Mouse (Mus musculus): ENCODE measurements at regions not wholly inside any gene's neighbourhood (a gene's known extent, or its start where the extent isn't known, plus 50 kb on each side); places are given as distances from the start of the nearest gene placed in this dataset.

DNA sequence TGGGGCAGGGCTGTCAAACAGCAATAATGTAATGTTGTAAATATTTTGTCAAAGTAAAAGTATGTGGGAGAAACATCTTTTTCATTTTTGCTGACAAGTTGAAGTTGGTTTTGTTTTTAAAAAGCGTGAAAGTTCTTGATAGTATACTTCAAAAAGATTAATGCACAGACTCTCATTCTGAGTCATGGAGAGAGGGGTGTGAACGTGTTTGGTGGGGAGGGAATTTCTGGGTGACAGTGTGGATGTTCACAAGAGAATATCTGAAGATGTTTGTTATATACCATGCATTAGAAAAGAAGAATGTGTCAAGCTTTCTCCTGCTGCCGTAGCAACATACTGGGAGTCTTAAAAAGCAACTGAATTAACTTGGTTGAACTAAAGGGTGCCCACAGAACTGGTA, 57.0 kb downstream of the Rps29 start:
- no peak for DNase-seq (ENCODE audit: low spot score in 2 of 2)

DNA sequence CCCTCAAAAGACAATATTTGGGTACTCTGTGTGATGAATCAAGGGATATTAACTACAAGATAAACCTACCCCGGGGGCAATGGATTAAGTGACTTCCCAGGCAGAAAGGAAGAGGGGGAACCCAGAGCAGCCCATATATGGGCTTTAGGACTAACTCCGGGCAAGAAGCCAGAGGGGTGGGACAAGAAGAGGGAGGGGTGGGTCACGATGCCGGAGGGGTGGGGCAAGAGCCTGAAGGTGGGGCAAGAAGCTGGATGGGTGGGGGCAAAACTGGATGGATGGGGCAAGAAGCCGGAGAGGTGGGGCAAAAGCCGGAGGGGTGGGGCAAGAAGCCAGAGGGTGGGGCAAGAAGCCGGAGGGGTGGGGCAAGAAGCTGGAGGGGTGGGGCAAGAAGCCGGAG, 64.1 kb downstream of the Rps29 start:
- DNase-seq (ENCODE audit: low spot score in 2 of 2) = no peak

DNA sequence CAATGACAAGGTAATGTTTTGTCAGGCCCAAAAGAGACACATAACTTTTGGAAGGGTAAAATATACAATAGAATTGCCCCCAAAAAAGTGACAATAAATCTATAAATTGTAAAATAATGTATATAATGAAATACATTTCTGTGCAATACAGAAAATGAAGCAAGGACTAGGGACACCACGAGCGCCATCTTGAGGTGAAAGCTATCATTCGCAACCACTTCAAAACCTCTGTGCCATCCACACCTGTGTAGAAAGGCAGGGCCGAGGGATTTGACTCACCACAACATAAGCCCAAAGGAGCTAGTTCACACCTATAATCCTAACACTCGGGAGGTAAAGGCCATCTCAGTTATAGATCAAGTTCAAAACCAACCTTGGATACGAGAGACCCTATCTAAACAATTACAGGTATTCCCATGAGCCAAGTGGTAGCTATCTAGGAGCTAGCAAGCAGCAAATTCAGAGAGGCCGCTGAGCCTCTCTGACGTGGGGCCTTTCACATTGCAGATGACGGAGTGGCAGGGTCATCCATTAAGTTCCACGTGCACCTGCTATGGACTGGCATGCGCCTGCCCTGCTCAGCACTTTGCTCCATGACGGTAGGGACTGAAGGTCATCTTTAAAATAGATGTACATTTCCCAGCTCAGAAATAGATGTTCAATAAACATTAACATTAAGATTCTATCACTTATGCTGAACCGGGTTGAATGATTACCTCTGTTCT, 65.8 kb downstream of the Rps29 start:
- peak in 1 of 2 experiments; percentile 27 for DNase-seq (ENCODE audit: low spot score in 2 of 2)

DNA sequence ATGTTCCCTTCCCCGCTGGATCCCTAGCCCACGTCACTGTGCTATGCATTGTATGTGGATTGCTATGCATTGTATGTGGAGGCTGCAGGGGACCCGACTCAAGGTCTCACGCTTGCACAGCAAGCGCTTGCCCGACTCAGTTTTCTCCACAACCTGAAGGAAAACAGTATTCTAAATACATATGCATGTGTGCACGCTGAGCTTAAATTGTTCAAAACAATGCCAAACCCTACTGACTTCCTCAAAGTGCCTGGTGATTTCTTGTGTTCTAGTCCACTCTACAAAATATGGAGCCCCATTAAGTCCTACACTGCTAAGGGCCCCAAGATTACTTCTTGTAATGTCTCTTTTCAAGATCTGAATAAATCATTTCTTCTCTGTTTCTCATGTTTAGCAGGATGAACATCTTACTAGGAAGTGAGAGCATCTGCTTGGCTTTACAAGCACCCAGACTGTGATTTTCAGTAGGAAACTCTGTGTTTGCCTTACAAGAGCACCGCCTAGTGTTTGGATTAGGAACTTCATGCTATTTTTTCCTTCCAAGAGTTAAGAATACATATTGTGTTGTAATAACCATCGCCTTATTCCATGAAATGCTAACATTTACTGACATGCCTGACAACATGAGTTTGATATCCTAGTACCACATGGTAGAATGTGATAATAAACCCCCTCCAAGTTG, 70.9 kb downstream of the Rps29 start:
- DNase-seq (ENCODE audit: low spot score in 2 of 2) = peak; percentile 18 to 77

DNA sequence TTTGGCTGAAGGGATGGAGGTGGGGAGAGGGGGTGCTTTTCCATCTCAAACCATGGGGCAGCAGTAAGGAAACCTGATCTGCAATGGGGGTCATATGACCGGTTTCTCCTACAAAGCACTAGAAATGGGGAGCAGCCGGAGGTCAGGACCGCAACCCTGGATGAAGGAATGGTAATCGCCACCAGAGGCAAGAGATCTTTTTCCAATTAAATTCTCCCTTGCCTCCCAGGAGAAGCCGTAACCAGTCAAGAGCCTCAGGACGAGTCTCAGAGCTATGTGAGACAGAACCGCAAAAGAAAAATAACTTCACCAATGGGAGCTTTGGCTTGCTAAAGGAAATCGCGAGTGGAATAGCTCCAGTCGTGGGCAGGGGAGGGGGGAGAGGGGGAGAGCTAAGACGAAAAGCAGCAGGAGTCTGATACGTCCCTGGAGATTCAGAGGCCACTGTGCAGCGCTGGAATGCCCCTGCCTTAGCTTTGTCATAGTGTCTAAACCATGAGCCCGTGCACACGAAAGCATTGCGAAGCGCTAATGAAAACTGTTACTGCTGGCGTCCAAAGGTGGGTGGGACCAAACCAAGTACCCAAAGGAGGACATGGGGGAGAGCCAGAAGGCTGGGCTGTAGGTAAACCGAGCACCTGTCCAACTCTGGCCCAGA, 73.3 kb downstream of the Rps29 start:
- no peak for DNase-seq (ENCODE audit: low spot score in 2 of 2)

DNA sequence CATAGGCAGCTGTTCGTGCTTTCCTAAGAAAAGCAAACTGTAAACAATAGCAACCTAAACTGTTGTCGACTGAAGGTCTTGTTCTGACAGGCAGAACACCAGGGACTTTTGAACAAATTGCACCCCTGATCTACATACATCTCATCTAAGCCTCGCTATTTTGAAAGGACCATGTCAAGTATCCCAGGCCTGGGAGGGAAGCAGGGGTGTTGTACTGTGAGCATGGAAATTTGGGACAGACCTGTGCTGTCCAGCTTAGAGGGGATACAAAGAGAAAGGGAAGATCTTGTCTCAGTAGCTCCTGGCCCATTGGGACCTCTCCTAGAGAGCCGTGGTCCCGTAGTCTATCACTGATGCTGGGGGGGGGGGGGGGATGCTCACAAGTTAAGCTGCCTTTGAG, 74.3 kb downstream of the Rps29 start:
- no peak for DNase-seq (ENCODE audit: low spot score in 2 of 2)

DNA sequence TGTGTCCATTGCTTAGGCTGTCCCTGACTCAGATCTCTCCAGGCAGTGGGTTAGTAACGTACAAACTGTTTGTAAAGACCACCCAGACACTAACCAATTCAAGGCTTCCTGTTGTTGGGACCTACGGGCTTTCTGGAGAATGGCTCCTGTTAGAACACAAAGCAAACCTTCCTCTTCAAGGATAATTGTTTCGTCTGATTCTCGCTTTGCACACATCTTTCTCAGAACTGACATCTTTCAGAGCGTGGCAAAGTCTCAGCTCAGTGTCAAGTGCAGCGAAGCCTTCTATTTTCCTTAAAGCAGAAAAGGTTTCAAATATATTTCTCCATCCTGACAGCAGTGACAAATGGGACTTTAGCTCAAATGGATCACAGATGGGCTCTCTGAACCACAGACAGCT, 76.9 kb downstream of the Rps29 start:
- DNase-seq (ENCODE audit: low spot score in 2 of 2) = no peak

DNA sequence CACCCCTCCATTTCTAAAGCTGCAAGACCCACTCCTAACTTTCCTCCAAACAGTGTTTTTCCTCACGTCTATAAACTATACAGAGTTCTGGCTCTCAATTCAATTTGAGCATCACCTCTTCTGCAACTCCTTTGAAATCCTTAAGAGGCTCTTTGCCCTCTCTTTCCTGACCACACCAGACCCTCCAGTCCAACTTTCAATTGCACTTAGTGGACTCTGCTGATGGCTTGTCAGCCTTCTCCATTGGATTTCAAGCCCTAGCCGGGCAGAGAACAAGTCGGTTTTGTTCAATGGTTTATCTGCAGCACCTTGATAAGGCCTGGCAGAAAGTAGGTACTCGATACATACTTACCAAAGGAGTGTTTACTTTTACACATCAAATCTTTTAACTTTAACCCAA, 119.4 kb downstream of the Rps29 start:
- DNase-seq (ENCODE audit: low spot score in 2 of 2) = no peak

DNA sequence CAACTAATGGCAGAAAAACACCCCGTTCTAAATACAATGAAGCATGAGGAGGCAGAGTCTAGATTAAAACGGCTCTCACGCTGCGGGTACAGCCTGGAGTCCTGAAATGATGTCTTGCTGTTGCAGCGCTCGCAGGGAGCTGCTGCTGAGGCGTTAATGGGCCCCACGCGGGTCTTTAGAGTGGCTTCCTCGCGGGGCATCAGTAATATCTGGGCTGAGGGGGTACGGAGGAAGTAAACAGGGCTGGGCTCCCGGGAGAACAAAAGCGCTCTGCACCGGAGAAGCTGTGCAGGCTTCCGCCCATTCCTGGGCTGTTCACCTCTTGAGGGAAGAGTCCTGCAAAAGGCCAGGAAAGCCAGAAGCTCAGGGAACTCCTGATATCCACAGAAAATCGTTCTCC, 135.4 kb downstream of the Rps29 start:
- DNase-seq (ENCODE audit: low spot score in 2 of 2) = no peak

DNA sequence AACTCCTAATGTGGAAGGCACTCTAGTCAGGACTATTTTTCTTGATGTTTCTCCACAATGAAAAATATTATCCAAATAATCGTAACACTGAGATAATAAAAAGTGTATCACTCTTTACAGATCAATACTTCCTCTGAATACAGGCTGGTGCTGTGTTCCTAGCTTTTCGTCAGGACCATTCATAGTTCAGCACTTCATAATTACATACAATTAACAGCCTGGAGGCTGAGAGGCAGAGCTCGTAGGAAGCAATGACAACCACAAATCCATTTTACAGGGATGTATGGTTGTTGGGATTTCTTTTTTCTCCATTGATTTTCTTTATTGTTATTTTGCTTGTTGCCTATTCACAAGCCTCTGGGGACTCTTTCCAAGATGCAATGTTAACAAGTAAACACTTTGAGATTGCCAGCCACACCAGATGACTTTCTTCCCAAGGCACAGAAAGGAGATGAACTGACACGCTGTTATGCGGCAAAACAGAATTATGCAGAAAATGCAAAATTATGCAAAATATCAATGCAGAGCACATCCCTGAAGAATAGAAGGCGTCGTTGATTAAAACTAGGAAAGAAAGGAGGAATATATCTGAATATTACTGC, 142.2 kb downstream of the Rps29 start:
- DNase-seq (ENCODE audit: low spot score in 2 of 2) = no peak

DNA sequence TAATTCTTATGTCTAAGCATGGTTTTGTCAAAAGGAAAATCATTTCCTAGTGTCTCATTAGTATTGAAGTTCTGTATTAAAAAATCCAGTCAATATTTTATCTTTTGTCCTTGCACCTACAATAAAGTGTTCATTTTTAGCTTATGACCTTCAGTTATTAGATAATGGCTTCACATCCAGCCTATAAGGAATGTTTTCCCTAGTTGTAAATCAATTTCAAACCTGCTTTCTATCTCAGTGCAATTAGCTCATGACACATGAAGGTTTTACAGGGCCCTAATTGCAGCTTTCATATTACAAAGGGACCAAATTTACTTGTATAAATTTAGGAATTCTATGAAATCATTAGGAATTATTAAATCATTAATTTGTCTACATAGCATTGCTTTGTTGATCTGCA, 153.8 kb downstream of the Rps29 start:
- no peak for DNase-seq (ENCODE audit: low spot score in 2 of 2)

DNA sequence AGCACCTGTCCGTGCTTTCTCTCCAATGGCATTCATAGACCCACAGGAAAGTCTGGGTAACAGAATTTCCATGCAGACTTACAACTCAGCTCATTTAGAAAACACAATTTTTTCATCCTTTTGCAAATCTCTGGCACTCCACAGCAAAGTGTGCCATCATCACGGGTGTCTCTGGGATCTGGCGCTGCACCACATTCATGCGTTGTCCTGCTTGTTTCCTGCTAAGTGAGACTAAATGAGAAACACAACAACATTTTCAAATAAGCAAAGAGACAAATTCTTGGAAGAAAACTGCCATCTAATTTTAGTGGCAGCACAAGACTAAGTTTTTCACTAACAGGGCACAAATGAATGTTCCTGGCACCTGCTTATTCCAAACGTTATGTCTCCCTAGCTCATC, 156.9 kb downstream of the Rps29 start:
- peak in 1 of 2 experiments; percentile 3 for DNase-seq (ENCODE audit: low spot score in 2 of 2)

DNA sequence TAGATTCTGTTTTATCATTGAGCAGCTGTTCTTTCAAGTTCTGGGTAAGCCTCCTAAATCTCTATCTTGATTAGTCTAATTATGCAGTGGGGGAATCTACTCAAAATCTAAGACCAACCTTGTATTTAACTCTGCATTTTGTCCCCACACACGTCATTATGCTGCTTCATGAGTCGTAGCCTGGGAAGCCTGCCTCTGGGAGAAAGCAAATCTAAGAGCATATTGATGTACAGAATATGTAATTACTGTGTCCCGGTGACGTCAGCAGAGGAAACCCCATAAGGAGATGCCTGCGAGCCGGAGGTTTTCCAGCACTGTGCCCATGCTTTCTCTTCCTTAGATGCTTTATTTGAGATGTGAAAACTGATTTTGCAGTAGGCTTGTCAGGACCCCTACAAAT, 161.7 kb downstream of the Rps29 start:
- peak; percentile 33 to 42 for DNase-seq (ENCODE audit: low spot score in 2 of 2)

DNA sequence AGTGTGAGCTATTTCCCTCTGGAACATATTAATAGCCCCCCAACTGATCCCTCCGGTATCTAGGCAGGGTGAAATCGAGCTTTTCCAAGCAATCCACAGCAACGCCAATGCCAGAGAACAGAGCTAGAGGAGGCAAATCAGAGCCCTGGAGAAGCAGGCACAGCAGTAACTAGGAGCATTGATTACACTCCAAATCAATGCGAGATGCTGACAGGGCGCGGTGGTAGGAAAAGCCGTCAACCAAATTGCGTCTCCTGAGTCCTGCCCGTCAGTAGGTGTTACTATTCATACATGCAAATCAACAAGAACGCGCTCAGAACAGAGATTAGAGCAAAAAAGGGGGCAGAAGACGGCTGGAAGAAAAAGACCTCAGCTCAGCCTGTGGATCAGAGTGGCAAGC, 162.2 kb downstream of the Rps29 start:
- DNase-seq (ENCODE audit: low spot score in 2 of 2) = no peak

DNA sequence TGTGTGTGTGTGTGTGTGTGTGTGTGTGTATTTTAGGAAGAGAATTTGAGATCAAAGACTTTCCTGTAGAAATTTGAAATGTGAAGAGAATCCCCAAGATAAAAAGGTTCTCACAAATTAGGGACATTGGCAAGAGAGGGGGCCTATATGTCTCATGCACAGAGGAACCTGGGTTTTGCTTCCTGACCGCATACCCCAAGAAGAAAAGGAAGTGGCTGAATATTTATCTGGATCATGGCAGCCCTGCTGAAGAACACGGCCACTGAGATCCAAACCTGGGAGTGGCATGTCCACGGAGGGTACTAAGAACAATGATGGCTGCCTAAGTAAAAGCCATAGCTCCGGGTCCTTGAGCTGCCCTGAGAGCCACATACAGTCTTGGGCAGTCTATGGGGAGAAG, 178.3 kb downstream of the Rps29 start:
- DNase-seq (ENCODE audit: low spot score in 2 of 2) = no peak

DNA sequence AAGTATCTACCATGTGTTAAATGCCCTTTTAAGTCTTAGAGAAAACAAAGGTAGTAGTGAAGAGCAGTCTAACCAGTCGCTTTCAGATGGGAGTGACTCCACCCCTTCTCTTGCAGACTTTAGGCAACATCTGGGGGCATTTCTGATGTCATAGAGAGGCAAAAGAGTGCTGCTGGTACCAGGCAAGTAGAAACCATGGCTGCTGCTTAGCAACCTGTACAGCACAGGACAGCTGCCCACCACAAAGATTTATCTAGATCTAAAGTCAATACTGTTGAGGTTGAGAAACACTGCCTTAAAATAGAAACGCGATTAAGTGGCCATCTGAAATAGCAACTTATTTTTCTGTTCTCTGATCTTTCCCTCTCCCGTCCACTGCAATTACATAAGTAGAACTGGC, 178.8 kb downstream of the Rps29 start:
- DNase-seq (ENCODE audit: low spot score in 2 of 2) = no peak

DNA sequence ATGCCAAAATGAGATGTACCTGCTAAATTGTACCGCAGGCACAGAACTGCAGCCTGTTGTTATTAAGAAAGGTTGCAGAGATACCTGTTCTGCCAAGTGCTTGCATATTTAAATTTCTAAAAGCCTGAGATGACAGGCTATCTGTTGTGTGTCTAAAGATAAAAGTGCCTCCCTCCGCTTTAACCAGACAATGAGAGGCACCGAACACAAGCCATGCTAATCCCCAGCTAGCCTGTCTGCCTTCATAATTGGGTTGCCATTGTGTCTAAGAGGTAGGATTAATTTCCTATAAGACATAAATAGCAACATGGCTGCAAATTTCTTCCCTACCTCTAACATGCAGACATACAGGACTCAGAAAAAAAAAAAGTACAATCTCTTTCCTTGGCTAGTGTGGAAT, 179.8 kb downstream of the Rps29 start:
- DNase-seq (ENCODE audit: low spot score in 2 of 2) = no peak

DNA sequence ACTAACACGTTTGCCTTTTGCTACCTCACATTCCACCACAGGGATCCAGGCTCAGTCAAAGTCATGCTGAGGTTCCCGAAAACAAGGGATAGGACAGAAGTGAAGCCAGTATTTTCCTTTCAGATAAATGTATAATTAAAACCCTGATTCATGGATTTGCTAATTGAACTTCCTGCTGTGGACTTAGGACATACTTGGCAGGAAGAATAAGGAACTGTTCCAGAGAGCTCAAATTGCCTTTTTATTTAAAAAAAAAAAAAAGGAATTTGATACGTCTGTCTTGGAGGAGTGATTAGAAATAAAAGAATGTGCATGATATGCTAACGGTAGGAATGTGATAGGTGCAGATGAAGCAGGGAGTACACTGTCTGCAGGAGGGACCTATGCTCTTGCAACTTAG, 181.7 kb downstream of the Rps29 start:
- DNase-seq (ENCODE audit: low spot score in 2 of 2) = no peak

DNA sequence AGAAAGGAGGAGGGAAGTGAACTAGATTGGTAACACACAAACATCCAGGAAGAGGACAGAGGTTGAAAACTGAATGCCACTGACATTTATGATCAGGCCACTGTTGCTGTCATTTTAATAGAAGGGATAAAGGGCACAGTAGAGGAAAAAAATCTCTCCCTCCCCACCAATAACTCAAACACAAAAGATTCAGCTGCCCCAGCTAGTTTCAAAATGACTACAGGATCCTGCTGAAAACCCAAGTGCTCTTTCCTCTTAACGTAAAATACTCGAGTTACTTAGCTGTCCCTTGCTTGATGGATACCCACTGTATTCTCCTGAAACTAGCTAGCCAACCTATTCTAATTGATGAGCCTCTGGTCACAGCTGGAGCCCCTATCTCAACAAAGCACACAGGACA, 211.7 kb downstream of the Rps29 start:
- DNase-seq (ENCODE audit: low spot score in 2 of 2) = no peak

DNA sequence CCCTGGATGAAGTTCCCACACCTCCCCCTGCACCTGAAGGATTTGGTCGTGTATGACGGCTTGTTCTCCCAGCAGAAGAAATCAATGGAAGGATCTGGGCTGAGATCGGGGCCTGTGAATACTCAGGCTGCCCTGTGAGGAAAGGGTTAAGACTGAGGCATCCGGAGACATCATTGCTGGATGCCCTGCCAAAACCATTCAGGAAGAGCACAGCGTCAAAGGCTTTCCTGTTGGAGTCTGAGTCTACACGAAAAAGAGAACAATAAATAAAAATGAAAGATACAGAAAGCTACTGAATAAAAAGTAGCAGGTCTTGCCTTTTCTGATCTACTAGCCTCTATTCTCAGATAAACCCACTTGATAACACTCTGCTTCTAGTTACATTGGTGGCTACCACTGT, 248.4 kb downstream of the Rps29 start:
- no peak for DNase-seq (ENCODE audit: low spot score in 2 of 2)

DNA sequence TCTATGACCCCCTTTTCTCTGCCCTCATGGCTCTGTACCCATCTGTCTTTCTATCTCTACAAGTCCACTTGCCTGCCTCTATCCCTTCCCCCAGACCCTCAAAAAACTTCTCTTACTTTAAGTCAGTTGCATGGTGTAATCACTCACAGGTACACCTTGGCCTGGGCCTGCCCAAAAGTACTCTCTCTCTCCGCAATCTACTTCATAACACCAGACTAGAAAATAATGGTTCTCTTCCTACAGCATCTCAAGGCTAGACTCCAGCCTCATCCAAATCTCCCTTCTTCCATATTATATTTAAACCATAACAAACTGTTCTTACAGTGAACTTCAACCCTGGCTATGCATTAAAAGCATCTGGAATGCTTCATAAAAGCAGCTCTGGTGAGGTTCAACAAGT, 254.2 kb downstream of the Rps29 start:
- DNase-seq (ENCODE audit: low spot score in 2 of 2) = no peak

DNA sequence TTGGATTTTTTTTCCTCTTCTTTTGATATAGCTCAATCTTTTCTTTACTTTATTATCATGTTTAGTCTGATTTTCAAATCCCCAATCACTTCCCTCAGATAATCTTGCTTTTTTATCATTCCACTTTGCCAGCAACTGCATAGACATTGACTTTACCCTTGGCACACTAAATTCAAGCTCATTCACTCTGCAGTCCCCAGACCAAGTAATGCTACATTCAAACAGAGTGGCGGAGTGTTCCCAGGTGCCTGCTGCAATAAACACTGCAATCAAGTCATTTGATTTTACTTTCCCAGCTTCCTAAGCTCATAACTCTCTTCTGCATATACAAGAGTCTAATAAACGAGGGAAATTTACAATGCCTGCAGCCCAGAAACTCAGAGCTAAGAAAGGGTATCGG, 269.8 kb downstream of the Rps29 start:
- no peak for DNase-seq (ENCODE audit: low spot score in 2 of 2)

DNA sequence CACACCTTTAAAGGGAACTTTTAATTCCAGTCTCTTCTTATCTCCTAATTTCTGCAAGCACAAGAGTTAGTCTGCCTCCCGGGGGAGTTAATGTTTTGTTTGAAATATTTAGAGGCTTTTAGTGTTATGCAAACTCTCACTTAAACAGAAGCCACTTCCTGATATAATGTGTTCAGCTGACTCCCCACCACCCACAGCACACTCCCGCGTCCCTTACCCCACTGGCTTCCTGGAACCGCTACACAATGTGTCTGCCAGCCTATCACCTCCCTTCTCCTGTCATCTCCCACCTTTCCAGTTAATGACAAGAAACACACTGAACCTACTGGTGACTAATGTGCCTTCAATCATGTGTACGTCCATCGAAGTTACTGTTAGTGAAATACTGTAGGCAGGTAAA, 276.5 kb downstream of the Rps29 start:
- DNase-seq (ENCODE audit: low spot score in 2 of 2) = no peak
